Mouse (Mus musculus): ENCODE measurements around the gene Efcab1. TPM values are rescaled to one million over a fixed set of nuclear protein-coding genes. Genes with fewer than 3 reads are reported as not detected.
"Not testable (repeated sequence)": the region's sequence is repeated elsewhere in the genome, so short reads cannot be mapped to it uniquely, and the experiment has no call there.

Gene Efcab1
- polyA plus RNA-seq (2016; fragmentation: Nextera tagmentation; extraction: Ambion mirVana) = 8.1 and 8.8 TPM in 2 replicates

DNA sequence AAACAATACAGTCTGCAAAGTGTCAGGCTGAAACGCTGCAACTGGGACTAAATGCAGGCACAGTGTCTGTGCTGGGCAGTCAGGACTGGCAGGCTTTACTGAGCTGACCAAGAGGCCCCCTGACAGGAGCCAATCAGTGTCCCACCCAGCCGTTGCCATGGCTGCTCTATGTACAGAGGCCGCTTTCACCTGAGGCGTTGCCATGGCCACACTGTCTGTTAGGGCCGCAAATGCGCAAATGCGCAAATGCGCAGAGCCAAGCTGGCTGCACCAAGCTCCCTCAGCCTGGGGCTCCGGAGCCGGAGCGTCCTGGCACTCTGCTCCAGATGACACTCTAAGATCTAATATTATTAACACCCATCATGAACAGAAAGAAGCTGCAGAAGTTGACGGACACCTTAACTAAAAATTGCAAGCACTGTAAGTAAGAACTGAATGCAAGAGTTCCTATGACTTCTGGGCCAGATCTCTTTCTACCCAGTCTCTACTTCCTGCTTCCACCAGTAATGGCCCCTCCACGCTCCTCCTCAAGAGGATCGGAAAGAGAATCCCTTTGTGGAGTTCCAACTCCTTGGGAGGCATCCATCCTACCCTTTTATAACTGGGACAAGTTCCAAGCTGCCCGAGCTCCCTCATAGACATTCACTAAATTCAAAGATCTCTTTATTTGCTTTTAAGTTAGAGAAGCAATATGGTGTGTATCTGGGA, at the start of gene Efcab1:
TSS of gene Efcab1 (plus strand) at position 214 of the 708 bp plus-strand sequence.
- 12% methylated on average over 15 of the region's 15 CpGs for WGBS
- peaks cover 14% of the 10 kb centered on the region for H3K4me1 ChIP-seq
- peak within 1 kb of the TSS; percentile 65 for H3K27ac ChIP-seq (replicated peaks)
- H3K9me3 ChIP-seq = no peaks in the 10 kb centered on the region
- H3K27me3 ChIP-seq (replicated peaks; ENCODE audit: low read depth, poor library complexity, severe bottlenecking) = no peaks in the 10 kb centered on the region
- H3K4me3 ChIP-seq = peak within 1 kb of the TSS; percentile 53
- peak; percentile 90 for DNase-seq (ENCODE audit: low spot score)
- no peaks in the 10 kb centered on the region for H3K36me3 ChIP-seq (replicated peaks)

DNA sequence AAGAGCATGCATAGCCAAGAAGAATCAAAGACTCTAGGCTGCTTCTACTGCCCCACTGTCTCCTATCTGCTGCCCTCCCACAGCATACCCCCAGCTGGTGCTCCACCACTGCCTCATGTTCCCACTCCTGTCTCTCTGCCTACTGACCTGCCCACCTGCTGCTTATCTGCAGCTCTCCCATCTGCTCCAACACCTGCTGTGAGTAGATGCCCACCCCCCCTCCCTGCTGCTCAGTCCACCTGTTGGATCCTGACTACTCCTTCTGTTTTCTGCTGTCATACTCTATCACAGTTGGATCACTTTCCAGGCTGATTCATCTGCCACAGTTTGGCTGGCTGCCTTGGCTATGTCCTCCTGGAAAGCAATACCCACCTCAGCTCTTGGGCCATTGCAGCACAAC, 47.0 kb upstream of the Efcab1 start:
- no peak for DNase-seq (ENCODE audit: low spot score)
- no peak overlapping the region for H3K27ac ChIP-seq (replicated peaks)
- no peak overlapping the region for H3K4me3 ChIP-seq
- H3K4me1 ChIP-seq = peaks cover 2% of the 10 kb centered on the region; the same call in 1 of the 2 replicates
- no peaks in the 10 kb centered on the region for H3K9me3 ChIP-seq
- H3K36me3 ChIP-seq (replicated peaks) = no peaks in the 10 kb centered on the region
- no peaks in the 10 kb centered on the region for H3K27me3 ChIP-seq (replicated peaks; ENCODE audit: low read depth, poor library complexity, severe bottlenecking)

DNA sequence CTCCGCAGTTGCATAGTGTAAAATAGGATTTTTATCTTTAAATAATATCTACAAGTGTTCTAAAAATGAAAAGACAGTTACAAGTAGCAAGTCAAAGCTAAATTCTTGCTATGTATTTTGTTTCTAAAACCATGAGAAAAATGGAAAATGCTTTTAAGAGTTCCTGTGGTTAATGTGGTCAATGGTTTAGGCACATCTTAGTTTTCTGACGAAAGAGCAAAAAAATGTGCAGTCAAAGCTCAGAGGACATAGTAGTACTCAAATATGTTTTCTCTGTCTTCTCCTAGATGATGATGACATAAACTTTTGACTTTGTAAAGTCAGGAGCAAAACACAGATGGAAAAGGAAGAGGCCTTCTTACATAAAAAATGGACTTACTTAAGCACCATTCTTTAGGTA, 21.5 kb upstream of the Efcab1 start:
- 89% methylated on average over 2 of the region's 2 CpGs for WGBS
- Histone ChIP-seq H3K27me3 (replicated peaks; ENCODE audit: low read depth, poor library complexity, severe bottlenecking) (no peaks in the 10 kb centered on the region), H3K9me3 (no peaks in the 10 kb centered on the region), H3K4me3 (no peak overlapping the region), H3K27ac (replicated peaks) (no peak overlapping the region), H3K36me3 (replicated peaks) (no peaks in the 10 kb centered on the region), H3K4me1 (no peaks in the 10 kb centered on the region)
- no peak for DNase-seq (ENCODE audit: low spot score)

DNA sequence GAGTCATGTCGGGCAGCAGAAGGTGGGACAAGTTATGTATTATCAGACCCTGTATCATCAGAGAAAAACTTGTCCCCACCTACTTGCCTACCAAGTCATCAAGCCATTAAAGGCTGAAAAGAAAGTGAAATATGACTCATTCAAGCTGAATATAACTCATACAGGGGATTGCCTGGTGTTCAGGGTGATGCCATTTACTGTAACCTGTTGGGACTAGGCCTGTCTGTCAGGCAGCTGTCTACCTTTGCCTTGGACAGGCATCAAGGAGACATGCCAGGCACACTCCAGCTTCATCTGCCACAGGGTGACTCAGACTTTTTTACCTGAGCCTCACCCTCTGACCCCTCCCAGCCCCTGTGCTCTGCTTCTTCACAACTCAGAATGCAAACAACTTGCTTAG, 21.0 kb upstream of the Efcab1 start:
- H3K4me1 ChIP-seq = no peaks in the 10 kb centered on the region
- no peak for DNase-seq (ENCODE audit: low spot score)
- no peaks in the 10 kb centered on the region for H3K36me3 ChIP-seq (replicated peaks)
- H3K9me3 ChIP-seq = no peaks in the 10 kb centered on the region
- 78% methylated on average over 1 of the region's 1 CpGs for WGBS
- H3K27me3 ChIP-seq (replicated peaks; ENCODE audit: low read depth, poor library complexity, severe bottlenecking) = no peaks in the 10 kb centered on the region
- no peak overlapping the region for H3K27ac ChIP-seq (replicated peaks)
- H3K4me3 ChIP-seq = no peak overlapping the region

DNA sequence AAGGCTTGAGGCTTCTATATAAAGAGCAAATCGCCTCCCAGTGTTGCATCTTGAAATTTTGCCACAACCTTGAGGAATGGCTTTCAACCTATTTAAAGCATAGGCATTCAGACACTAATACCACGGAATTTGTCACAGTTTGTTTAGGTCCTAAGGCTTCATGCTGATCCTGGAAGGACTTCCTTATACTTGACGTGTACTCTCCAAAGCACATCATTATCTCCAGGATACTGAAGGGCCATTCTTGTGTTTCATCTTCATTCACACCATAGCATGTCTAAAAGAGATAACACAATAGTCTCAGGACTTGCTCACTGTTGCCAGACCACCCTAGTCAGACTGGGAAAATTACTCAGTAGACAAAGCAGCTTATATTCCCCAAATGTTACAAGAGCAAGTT, 13.9 kb upstream of the Efcab1 start:
- no peak overlapping the region for H3K27ac ChIP-seq (replicated peaks)
- H3K36me3 ChIP-seq (replicated peaks) = no peaks in the 10 kb centered on the region
- no peak overlapping the region for H3K4me3 ChIP-seq
- no peaks in the 10 kb centered on the region for H3K9me3 ChIP-seq
- no peaks in the 10 kb centered on the region for H3K4me1 ChIP-seq
- H3K27me3 ChIP-seq (replicated peaks; ENCODE audit: low read depth, poor library complexity, severe bottlenecking) = no peaks in the 10 kb centered on the region
- DNase-seq (ENCODE audit: low spot score) = no peak
- 66% methylated on average over 3 of the region's 3 CpGs for WGBS

DNA sequence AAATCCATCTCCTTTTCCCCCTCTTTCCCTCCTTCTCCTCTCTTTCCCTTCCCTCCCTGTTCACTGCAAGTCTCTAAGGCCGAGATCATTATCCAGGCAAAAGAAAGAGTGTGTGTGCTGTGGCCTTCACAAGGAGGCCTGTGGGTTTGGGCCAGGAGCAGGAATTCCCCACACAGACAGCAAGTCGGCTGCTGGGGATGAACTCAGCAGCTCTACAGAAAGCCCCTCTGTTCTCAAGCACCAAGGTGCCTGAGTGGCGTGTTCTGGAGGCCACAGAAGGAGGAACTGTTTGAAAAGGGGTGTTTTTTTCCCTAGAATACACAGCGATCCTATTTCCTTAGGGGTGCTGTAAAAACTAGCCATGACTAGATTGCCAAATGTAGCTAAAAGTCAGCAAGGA, 12.5 kb upstream of the Efcab1 start:
- H3K27ac ChIP-seq (replicated peaks) = no peak overlapping the region
- no peaks in the 10 kb centered on the region for H3K4me1 ChIP-seq
- no peaks in the 10 kb centered on the region for H3K9me3 ChIP-seq
- H3K36me3 ChIP-seq (replicated peaks) = no peaks in the 10 kb centered on the region
- H3K4me3 ChIP-seq = no peak overlapping the region
- WGBS = 53% methylated on average over 4 of the region's 4 CpGs
- no peaks in the 10 kb centered on the region for H3K27me3 ChIP-seq (replicated peaks; ENCODE audit: low read depth, poor library complexity, severe bottlenecking)
- DNase-seq (ENCODE audit: low spot score) = no peak

DNA sequence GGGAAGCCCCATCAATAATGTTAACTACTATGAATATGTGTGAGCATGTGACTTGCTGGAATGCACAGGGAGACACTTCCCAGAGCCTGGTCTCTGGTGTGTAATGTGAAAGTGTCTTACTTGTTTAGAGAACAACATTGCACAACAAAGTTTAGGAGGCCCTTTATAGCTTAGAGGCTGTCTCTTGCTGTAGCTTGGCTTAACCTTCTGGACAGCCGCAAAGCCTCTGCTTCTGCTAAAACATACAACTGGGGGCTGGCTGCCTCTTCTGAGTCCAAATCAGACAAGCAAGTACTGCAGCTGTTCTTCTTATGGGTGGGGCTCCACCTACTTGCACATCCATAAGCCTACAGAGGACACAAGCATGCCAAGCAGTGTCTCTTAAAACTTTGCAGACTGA, 11.7 kb upstream of the Efcab1 start:
- Histone ChIP-seq H3K4me1 (no peaks in the 10 kb centered on the region), H3K27ac (replicated peaks) (no peak overlapping the region), H3K36me3 (replicated peaks) (no peaks in the 10 kb centered on the region), H3K9me3 (no peaks in the 10 kb centered on the region), H3K27me3 (replicated peaks; ENCODE audit: low read depth, poor library complexity, severe bottlenecking) (no peaks in the 10 kb centered on the region), H3K4me3 (no peak overlapping the region)
- DNase-seq (ENCODE audit: low spot score) = no peak
- WGBS = 93% methylated on average over 1 of the region's 1 CpGs

DNA sequence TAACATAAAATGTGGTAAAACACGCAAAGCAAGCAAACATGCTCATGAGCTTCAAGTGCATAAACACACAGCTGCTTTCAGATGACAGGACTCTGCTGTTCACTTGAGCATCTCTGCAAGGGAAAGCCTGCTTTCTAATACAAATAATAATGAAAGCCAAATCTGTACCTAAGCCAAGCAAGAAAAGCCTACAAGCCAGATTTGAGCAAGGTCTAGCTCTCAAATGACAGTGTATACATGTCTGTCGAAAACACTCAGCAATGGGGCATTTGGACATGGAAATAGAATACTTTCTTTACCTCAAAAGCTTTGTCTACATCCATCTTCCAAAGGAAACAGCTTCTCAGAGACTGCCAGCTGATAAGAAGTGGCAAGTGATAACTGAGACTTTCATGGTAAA, 10.9 kb upstream of the Efcab1 start:
- Histone ChIP-seq H3K27me3 (replicated peaks; ENCODE audit: low read depth, poor library complexity, severe bottlenecking) (no peaks in the 10 kb centered on the region), H3K9me3 (no peaks in the 10 kb centered on the region), H3K4me3 (no peak overlapping the region), H3K27ac (replicated peaks) (no peak overlapping the region), H3K4me1 (no peaks in the 10 kb centered on the region), H3K36me3 (replicated peaks) (no peaks in the 10 kb centered on the region)
- no peak for DNase-seq (ENCODE audit: low spot score)
- 88% methylated on average over 2 of the region's 2 CpGs for WGBS

DNA sequence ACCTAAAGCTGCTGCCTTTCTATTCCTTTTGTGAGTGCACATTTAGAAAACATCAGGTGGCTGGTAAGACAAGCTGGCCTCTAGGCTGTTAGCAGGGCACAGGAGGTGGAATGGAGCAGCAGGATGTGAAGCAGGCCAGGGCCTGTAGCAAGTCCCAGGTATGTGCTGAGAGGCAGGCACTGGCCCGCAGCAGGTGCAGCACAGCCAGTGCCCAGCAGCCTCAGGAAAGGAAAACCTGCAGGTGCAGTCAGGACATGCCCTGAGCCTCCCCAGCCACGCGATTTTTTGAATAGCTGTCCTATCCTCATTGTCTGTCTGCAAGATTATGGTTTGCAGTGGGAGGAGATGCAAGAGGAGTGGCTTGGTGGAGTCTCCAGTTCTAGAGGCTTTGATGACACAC, 24.3 kb downstream of the Efcab1 start:
- H3K4me3 ChIP-seq; H3K9me3 ChIP-seq; H3K27me3 ChIP-seq (replicated peaks; ENCODE audit: low read depth, poor library complexity, severe bottlenecking); H3K36me3 ChIP-seq (replicated peaks); H3K27ac ChIP-seq (replicated peaks); H3K4me1 ChIP-seq: not testable (repeated sequence)
- peak; percentile 14 for DNase-seq (ENCODE audit: low spot score)
- WGBS = 64% methylated on average over 3 of the region's 3 CpGs

DNA sequence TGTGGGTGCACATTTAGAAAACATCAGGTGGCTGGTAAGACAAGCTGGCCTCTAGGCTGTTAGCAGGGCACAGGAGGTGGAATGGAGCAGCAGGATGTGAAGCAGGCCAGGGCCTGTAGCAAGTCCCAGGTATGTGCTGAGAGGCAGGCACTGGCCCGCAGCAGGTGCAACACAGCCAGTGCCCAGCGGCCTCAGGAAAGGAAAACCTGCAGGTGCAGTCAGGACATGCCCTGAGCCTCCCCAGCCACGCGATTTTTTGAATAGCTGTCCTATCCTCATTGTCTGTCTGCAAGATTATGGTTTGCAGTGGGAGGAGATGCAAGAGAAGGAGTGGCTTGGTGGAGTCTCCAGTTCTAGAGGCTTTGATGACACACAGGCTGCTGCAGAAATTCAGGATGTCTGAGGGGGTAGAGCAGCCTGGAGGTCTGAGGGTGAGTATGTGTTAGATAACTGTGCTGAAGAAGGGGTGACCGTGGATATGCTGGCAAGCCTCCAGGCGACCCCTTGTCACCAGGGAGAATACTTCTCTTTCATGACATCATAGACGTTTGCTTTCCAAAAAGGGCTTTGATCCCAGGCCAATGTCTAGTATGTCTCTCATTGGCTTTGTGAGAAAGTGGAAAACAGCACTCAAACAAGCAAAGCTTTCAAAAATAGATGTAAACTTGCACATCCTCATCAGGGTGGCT, 30.2 kb downstream of the Efcab1 start:
- DNase-seq (ENCODE audit: low spot score); H3K4me3 ChIP-seq; H3K36me3 ChIP-seq (replicated peaks); H3K27me3 ChIP-seq (replicated peaks; ENCODE audit: low read depth, poor library complexity, severe bottlenecking); H3K9me3 ChIP-seq; H3K4me1 ChIP-seq; H3K27ac ChIP-seq (replicated peaks): not testable (repeated sequence)
- WGBS = 63% methylated on average over 7 of the region's 7 CpGs

DNA sequence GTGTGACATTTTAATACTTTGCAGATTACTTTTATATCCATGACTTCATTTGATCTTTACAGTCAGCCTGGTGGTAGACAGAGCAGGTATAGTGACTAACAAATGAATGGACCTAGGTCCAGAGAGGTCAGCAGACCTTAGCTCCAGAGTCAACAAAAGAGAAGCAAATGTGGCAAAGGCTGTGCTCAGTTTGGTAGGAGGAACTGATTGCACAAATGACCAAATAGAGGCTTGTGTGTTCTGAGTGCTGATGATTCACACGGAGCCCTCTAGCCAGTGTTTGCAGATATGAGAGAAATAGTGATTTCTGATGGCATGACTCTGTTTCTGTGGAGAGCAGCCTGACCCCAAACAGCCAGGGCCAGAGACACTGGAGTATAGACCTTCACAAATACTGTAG, 33.1 kb downstream of the Efcab1 start:
- Histone ChIP-seq H3K9me3 (no peaks in the 10 kb centered on the region), H3K27ac (replicated peaks) (no peak overlapping the region), H3K4me1 (0 out of 2 replicates have a peak, but pooled peaks cover 6% of the 10 kb centered on the region), H3K27me3 (replicated peaks; ENCODE audit: low read depth, poor library complexity, severe bottlenecking) (no peaks in the 10 kb centered on the region), H3K4me3 (no peak overlapping the region), H3K36me3 (replicated peaks) (no peaks in the 10 kb centered on the region)
- no peak for DNase-seq (ENCODE audit: low spot score)
- 83% methylated on average over 1 of the region's 1 CpGs for WGBS

DNA sequence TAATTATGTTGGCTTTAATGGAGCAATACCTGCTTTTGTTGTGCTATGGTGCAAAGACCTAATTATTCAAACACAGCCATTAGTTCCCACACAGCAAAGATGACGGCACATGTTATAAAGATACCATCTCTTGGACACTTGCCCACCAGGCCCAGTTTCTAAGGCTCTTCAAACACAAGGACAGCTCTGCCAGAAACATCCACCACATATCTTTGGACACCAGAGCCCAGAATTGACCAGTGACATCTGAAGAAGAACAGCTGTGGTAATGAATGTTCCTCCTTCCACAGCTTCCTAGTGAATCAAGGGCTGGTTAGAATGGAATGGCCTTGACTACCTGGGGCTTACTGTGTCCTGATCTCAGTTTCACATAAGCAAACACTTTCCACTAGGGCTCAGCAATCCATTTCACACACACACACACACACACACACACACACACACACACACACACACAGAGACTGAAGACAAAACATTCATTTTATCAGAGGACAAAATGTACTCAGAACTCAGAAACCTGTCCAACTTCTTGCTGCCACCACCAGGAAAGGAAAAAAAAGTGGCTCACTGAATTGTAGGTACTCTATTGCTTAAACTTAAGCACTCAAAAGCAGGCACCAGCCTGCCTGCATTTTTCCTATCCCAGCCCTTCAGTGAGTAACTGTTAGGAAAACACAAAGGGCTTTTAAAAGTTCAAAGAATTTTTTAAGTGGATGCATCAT, 33.7 kb downstream of the Efcab1 start:
- Histone ChIP-seq H3K27ac (replicated peaks) (no peak overlapping the region), H3K4me3 (no peak overlapping the region), H3K9me3 (no peaks in the 10 kb centered on the region), H3K36me3 (replicated peaks) (no peaks in the 10 kb centered on the region), H3K4me1 (0 out of 2 replicates have a peak, but pooled peaks cover 6% of the 10 kb centered on the region), H3K27me3 (replicated peaks; ENCODE audit: low read depth, poor library complexity, severe bottlenecking) (no peaks in the 10 kb centered on the region)
- DNase-seq (ENCODE audit: low spot score) = no peak
- 87% methylated on average over 1 of the region's 1 CpGs for WGBS

DNA sequence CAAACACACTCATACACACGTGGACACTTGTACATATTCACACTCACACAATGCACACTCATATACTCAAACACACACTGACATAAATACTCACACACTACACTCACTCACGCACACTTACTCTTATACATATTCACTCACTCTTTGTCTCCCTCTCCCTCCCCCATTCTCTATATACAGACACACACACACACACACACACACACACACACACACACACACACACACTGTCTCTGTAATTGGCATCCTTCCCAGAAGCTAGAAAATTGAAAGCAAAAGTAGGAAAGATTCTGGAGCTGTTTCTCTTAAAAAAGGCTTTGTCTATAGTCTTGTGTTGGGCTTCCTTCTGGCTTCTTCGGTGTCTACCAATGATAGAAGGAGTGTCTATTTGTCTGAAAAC, 34.5 kb downstream of the Efcab1 start:
- no peaks in the 10 kb centered on the region for H3K27me3 ChIP-seq (replicated peaks; ENCODE audit: low read depth, poor library complexity, severe bottlenecking)
- H3K4me1 ChIP-seq = 0 out of 2 replicates have a peak, but pooled peaks cover 6% of the 10 kb centered on the region
- DNase-seq (ENCODE audit: low spot score) = no peak
- no peak overlapping the region for H3K4me3 ChIP-seq
- no peaks in the 10 kb centered on the region for H3K9me3 ChIP-seq
- 81% methylated on average over 3 of the region's 3 CpGs for WGBS
- H3K36me3 ChIP-seq (replicated peaks) = no peaks in the 10 kb centered on the region
- H3K27ac ChIP-seq (replicated peaks) = no peak overlapping the region

Data from embryonic facial prominence, embryonic 10.5 days (tissue).